Mouse (Mus musculus) hindbrain, embryonic 16.5 days (tissue): ENCODE measurements around the gene Atoh7. TPM values are rescaled to one million over a fixed set of nuclear protein-coding genes. Genes with fewer than 3 reads are reported as not detected.
A peak's percentile ranks its signal among the peaks of the same experiment; 100 is the strongest.
"Not testable (repeated sequence)": the region's sequence is repeated elsewhere in the genome, so short reads cannot be mapped to it uniquely, and the experiment has no call there.

ENCODE experiments used
- ATAC-seq: fragments of 200-750 bp; cut with Nextera tagmentation; 2 replicates; pipeline ENCODE4 v1.8.0; 2017; ENCODE audit warnings: moderate TSS enrichment, moderate library complexity
- H3K27ac ChIP-seq: fragments of 300-500 bp; sonication (generic); 2 replicates; pipeline ENCODE4 v1.5.1; 2014; ENCODE audit warnings: low read depth, mild to moderate bottlenecking, control low read depth, low read length, moderate library complexity
- H3K27me3 ChIP-seq: fragments of 300-500 bp; sonication (generic); replicated peaks from 2 replicates; pipeline ENCODE4 v1.6.1; 2014; ENCODE audit warnings: low read length; ENCODE audit not compliant: control insufficient read depth, insufficient read depth
- H3K36me3 ChIP-seq: fragments of 300-500 bp; sonication (generic); 2 replicates; pipeline ENCODE4 v1.6.1; 2014; ENCODE audit warnings: mild to moderate bottlenecking, low read length, moderate library complexity, mixed read lengths; ENCODE audit not compliant: control insufficient read depth, insufficient read depth
- H3K4me1 ChIP-seq: fragments of 300-500 bp; sonication (generic); 2 replicates; pipeline ENCODE4 v1.6.1; 2014; ENCODE audit warnings: low read depth, low read length; ENCODE audit not compliant: control insufficient read depth, insufficient read depth
- H3K4me2 ChIP-seq: fragments of 300-500 bp; sonication (generic); 2 replicates; pipeline ENCODE4 v1.6.1; 2014; ENCODE audit warnings: mild to moderate bottlenecking, low read length, control low read depth, moderate library complexity
- H3K4me3 ChIP-seq: fragments of 300-500 bp; sonication (generic); 2 replicates; pipeline ENCODE4 v1.5.1; 2014; ENCODE audit warnings: mild to moderate bottlenecking, low read length, control low read depth, moderate library complexity
- H3K9ac ChIP-seq: fragments of 300-500 bp; sonication (generic); 2 replicates; pipeline ENCODE4 v1.6.1; 2014; ENCODE audit warnings: low read depth, mild to moderate bottlenecking, control low read depth, low read length, moderate library complexity
- H3K9me3 ChIP-seq: fragments of 300-500 bp; sonication (generic); 2 replicates; pipeline ENCODE4 v1.6.1; 2014; ENCODE audit warnings: mild to moderate bottlenecking, low read length, moderate library complexity; ENCODE audit not compliant: control insufficient read depth
- WGBS: fragments of 180-500 bp; shearing (Covaris S2); extraction: QIAGEN DNeasy Blood & Tissue Kit; methylation state at CpG from one replicate; pipeline ENCODE4 v1.1.7; 2014; 5-methylcytosine and 5-hydroxymethylcytosine counted together
- polyA plus RNA-seq: library from polyadenylated mRNA; unstranded; fragments of >200 nt; fragmentation: Nextera tagmentation; extraction: Ambion mirVana; gene quantifications from 2 replicates; pipeline ENCODE4 v1.2.1, GENCODE M21; 2015

Atoh7 gene
- polyA plus RNA-seq = 3.0 TPM in 2 replicates

GRCm38 (mm10) chr10:63099521-63099920 is at the start of gene Atoh7:
TSS of gene Atoh7 (plus strand) at chr10:63099651.
- ATAC-seq = peak; percentile 7; the same call in 1 of the 2 replicates
- H3K4me2 ChIP-seq = peak within 1 kb of the TSS; percentile 97
- peak within 1 kb of the TSS; percentile 73 for H3K4me3 ChIP-seq
- H3K9me3 ChIP-seq = no peaks in the 10 kb centered on the region
- H3K36me3 ChIP-seq = no peaks in the 10 kb centered on the region
- H3K4me1 ChIP-seq = peaks cover 7% of the 10 kb centered on the region
- peak within 1 kb of the TSS; percentile 66 for H3K27ac ChIP-seq
- 5% methylated on average over 16 of the region's 16 CpGs for WGBS
- H3K9ac ChIP-seq = peak within 1 kb of the TSS; percentile 83
- peaks cover 4% of the 10 kb centered on the region; the same call in 1 of the 2 replicates for H3K27me3 ChIP-seq

DNA sequence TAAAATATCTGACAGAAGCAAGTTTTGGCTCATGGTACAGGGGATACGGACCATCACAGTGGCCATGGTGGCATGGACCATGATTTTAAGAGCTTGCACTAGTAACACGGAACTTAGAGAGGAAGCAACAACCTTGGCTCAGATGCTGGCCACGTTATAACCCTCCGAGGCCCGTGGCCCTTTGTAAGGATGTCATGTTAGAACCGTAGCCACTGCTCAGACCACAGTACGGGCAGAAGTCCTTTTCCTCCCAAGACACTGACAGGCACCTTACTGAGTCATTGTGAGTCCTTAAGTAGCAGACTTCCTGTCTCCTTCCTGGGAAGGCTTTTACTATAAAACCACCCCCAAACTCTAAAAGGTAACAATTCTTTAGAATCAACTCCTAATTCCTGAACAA is 48.2 kb upstream of the Atoh7 start:
- H3K36me3 ChIP-seq = no peaks in the 10 kb centered on the region
- no peaks in the 10 kb centered on the region for H3K27me3 ChIP-seq
- H3K4me3 ChIP-seq = no peak overlapping the region
- WGBS = 72% methylated on average over 7 of the region's 7 CpGs
- no peak overlapping the region for H3K9ac ChIP-seq
- no peak overlapping the region for H3K27ac ChIP-seq
- no peaks in the 10 kb centered on the region for H3K9me3 ChIP-seq
- H3K4me1 ChIP-seq = no peaks in the 10 kb centered on the region
- no peak overlapping the region for H3K4me2 ChIP-seq
- ATAC-seq = no peak

DNA sequence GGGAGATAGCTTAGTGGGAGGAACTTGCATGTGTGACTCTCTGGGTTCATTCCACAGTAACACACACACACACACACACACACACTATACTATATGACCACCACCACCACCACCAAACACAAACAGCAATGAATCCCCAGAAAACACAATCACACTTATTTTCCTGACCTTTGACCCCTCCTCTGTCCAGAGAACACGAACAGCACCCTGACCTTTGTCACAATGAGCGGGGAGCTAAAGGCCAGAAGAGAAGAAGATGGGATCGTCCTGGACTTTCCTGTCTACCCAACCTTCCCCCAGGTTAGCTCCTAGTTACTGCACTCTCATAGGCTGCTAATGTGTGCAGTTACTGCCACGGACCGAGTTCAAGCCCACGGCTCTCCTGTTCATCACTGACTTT is 47.4 kb upstream of the Atoh7 start:
- no peak overlapping the region for H3K9ac ChIP-seq
- no peaks in the 10 kb centered on the region for H3K9me3 ChIP-seq
- 88% methylated on average over 6 of the region's 6 CpGs for WGBS
- no peak for ATAC-seq
- H3K27ac ChIP-seq = no peak overlapping the region
- H3K4me1 ChIP-seq = no peaks in the 10 kb centered on the region
- H3K4me3 ChIP-seq = no peak overlapping the region
- no peak overlapping the region for H3K4me2 ChIP-seq
- H3K27me3 ChIP-seq = no peaks in the 10 kb centered on the region
- no peaks in the 10 kb centered on the region for H3K36me3 ChIP-seq

DNA sequence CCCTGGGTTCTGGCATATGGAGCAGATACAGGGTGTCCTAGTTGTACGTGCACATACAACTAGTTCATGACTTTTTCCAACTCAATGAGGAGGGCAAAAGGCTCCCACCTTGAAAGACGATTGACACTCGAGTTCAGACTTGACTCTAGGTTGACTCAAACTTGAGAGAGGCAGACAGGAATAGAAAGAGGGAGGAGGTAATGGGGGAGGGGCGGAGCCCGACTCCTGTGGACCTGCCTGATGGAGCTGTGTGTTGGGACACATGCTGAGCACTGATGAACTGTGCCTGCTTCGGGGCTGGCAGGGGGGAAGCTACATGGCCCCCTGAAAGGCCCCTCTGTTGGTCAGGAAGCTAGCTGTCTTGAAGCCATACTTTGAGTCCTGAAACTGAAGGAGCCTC is 46.4 kb upstream of the Atoh7 start:
- Histone ChIP-seq H3K9me3 (no peaks in the 10 kb centered on the region), H3K4me3 (no peak overlapping the region), H3K4me1 (no peaks in the 10 kb centered on the region), H3K9ac (no peak overlapping the region), H3K27ac (no peak overlapping the region), H3K4me2 (no peak overlapping the region), H3K27me3 (no peaks in the 10 kb centered on the region), H3K36me3 (no peaks in the 10 kb centered on the region)
- WGBS = 65% methylated on average over 6 of the region's 6 CpGs
- ATAC-seq = no peak

DNA sequence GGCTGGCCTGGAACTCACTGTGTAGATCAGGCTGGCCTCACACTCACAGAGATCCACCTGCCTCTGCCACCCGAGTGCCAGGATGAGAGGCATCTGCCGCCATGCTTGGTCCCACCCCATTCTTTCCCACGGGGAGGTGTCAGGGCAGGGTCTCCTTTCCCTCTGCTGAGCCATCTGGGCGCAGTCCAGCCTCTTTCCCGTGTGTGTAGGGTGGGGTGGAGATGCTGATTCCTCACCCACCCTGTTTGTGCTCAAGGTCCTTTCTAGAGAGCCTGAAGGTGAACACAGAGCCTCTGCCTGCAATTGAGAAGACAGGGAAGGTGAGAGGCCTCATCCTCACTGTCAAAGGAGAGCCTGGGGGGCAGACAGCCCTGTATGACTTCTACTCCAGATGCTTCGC is 45.4 kb upstream of the Atoh7 start:
- not testable (repeated sequence) for H3K36me3 ChIP-seq, H3K27ac ChIP-seq, H3K9ac ChIP-seq, H3K4me1 ChIP-seq, ATAC-seq, H3K9me3 ChIP-seq, H3K4me2 ChIP-seq, H3K4me3 ChIP-seq, H3K27me3 ChIP-seq
- 90% methylated on average over 6 of the region's 6 CpGs for WGBS

GRCm38 (mm10) chr10:63054586-63054985 is 44.9 kb upstream of the Atoh7 start:
- no peak overlapping the region for H3K4me3 ChIP-seq
- H3K36me3 ChIP-seq = no peaks in the 10 kb centered on the region
- H3K9me3 ChIP-seq = no peaks in the 10 kb centered on the region
- no peak overlapping the region for H3K9ac ChIP-seq
- ATAC-seq = no peak
- H3K4me1 ChIP-seq = no peaks in the 10 kb centered on the region
- no peaks in the 10 kb centered on the region for H3K27me3 ChIP-seq
- no peak overlapping the region for H3K4me2 ChIP-seq
- 76% methylated on average over 2 of the region's 2 CpGs for WGBS
- no peak overlapping the region for H3K27ac ChIP-seq

DNA sequence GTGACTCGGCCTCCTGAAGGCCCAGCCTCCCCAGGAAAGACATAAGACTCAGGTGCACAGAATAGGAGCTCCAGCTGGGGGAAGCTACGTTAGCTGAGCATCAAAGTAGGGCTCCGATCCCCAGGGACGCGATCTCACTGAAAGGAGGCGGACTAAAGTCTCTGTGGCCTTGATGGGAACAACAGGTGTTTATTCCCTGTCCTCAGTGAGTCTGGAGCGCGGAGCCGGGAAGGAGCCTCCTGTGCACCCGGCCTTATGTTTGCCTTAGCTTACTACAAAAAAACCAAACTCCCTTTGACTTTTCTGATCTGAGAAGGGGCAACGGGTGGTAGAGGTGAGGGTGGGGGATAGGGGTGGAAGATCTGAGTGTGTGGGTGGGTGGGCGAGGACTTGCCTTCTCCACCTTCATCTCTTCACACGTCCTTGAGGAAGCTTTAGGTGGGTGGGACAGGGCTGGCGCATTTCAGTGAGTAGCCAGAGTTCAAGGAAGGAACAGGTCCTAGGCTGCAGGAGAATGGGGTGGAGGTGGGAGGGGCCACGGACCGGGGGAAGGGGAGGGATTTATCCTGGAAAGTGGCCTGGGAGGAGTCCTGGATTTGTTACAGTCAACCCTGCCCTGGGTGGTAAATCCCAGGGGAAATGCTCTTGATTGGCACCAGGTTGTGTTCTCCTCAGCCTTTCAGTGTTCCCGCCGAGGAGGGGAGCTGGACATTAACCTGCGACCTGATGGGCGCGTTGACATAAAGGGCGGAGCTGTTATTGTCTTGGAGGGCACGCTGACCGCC is 42.3 kb upstream of the Atoh7 start:
- Histone ChIP-seq H3K27me3 (no peaks in the 10 kb centered on the region), H3K36me3 (no peaks in the 10 kb centered on the region), H3K9me3 (no peaks in the 10 kb centered on the region), H3K27ac (no peak overlapping the region), H3K9ac (no peak overlapping the region), H3K4me3 (no peak overlapping the region), H3K4me2 (no peak overlapping the region), H3K4me1 (no peaks in the 10 kb centered on the region)
- ATAC-seq = no peak
- 36% methylated on average over 24 of the region's 24 CpGs for WGBS

- Histone ChIP-seq H3K9me3 (no peaks in the 10 kb centered on the region), H3K36me3 (no peaks in the 10 kb centered on the region), H3K4me2 (no peak within 1 kb of the TSS), H3K27me3 (no peaks in the 10 kb centered on the region), H3K4me1 (no peaks in the 10 kb centered on the region), H3K9ac (no peak within 1 kb of the TSS), H3K4me3 (no peak within 1 kb of the TSS), H3K27ac (no peak within 1 kb of the TSS)
- ATAC-seq = no peak
- 88% methylated on average over 2 of the region's 2 CpGs for WGBS
Observed at GRCm38 (mm10) chr10:63059862-63060261, 39.6 kb upstream of the Atoh7 start, which contains the start of gene Pbld1. TSS of gene Pbld1 (plus strand) at chr10:63060162.

GRCm38 (mm10) chr10:63060406-63060805 is 39.0 kb upstream of the Atoh7 start:
- Histone ChIP-seq H3K27ac (no peak overlapping the region), H3K4me3 (no peak overlapping the region), H3K36me3 (no peaks in the 10 kb centered on the region), H3K4me2 (no peak overlapping the region), H3K9ac (no peak overlapping the region), H3K27me3 (no peaks in the 10 kb centered on the region), H3K4me1 (no peaks in the 10 kb centered on the region), H3K9me3 (no peaks in the 10 kb centered on the region)
- no peak for ATAC-seq
- whole genome bisulfite sequencing = 74% methylated on average over 11 of the region's 11 CpGs
